8 mouse cellular contexts compared by ENCODE assay signal in genomic region chr4:155735788-155736187, GRCm38 (mm10). TPM values are rescaled to one million over a fixed set of nuclear protein-coding genes. Genes with fewer than 3 reads are reported as not detected.
DNase-seq lines count a peak whose midpoint lies in the region; ATAC-seq and TF ChIP-seq lines count a peak whose summit lies in the region.

No protein-coding gene starts in this region.

- WGBS in lung, embryonic 15.5 days: 70% methylated on average over 5 of the region's 5 CpGs
- 70% methylated on average over 5 of the region's 5 CpGs for WGBS in embryonic facial prominence, embryonic 11.5 days
- WGBS in intestine, postnatal 0 days: 63% methylated on average over 5 of the region's 5 CpGs
- 53% methylated on average over 5 of the region's 5 CpGs for WGBS in olfactory bulb, adult 2 months

- peaks cover 29% of the 10 kb centered on the region for H3K36me3 ChIP-seq in lung, embryonic 15.5 days
- H3K36me3 ChIP-seq in embryonic facial prominence, embryonic 11.5 days (replicated peaks; ENCODE audit: control insufficient read depth, insufficient read depth, low read depth, low read length): no peaks in the 10 kb centered on the region; the same call in none of the 2 replicates
- peaks cover 19% of the 10 kb centered on the region for H3K36me3 ChIP-seq in intestine, postnatal 0 days (ENCODE audit: control insufficient read depth, insufficient read depth)

- no peaks in the 10 kb centered on the region for H3K9me3 ChIP-seq in lung, embryonic 15.5 days
- no peaks in the 10 kb centered on the region for H3K9me3 ChIP-seq in embryonic facial prominence, embryonic 11.5 days (replicated peaks; ENCODE audit: control insufficient read depth, low read length)
- no peaks in the 10 kb centered on the region for H3K9me3 ChIP-seq in intestine, postnatal 0 days (ENCODE audit: control insufficient read depth)

- no peak for DNase-seq in lung, postnatal 36 days
- DNase-seq in embryonic facial prominence, embryonic 11.5 days (ENCODE audit: low spot score): no peak
- no peak for DNase-seq in cerebellum, postnatal 14 days
- no peak for DNase-seq in layer of hippocampus, postnatal 25 days (ENCODE audit: extremely low spot score in 1 of 2, low spot score in 1 of 2)
- DNase-seq in layer of hippocampus, adult 11-12 months (ENCODE audit: low spot score): no peak

- no peak for ATAC-seq in lung, embryonic 15.5 days (ENCODE audit: borderline replicate concordance, extremely low read depth, low FRiP score, low TSS enrichment)
- no peak for ATAC-seq in embryonic facial prominence, embryonic 11.5 days (replicated peaks; ENCODE audit: insufficient number of reproducible peaks, low FRiP score, low TSS enrichment, low read depth)
- ATAC-seq in intestine, postnatal 0 days: no peak

- no peak for TF ChIP-seq CTCF in intestine, postnatal 0 days (IDR thresholded peaks at IDR 0.05; ENCODE audit: low read depth)
- TF ChIP-seq CTCF in olfactory bulb, adult 2 months (IDR thresholded peaks at IDR 0.05; ENCODE audit: insufficient read depth, low read depth, low read length): no peak

- H3K4me1 ChIP-seq in lung, embryonic 15.5 days: peaks cover 15% of the 10 kb centered on the region
- no peaks in the 10 kb centered on the region for H3K4me1 ChIP-seq in embryonic facial prominence, embryonic 11.5 days (ENCODE audit: control insufficient read depth, insufficient read depth, low read length)
- no peaks in the 10 kb centered on the region for H3K4me1 ChIP-seq in intestine, postnatal 0 days (replicated peaks; ENCODE audit: control insufficient read depth, insufficient read depth, low read length)
- H3K4me1 ChIP-seq in olfactory bulb, adult 2 months (ENCODE audit: control insufficient read depth, insufficient read depth, low read length): peaks cover 22% of the 10 kb centered on the region

- H3K4me2 ChIP-seq in lung, embryonic 15.5 days: peak overlapping the region; percentile 87
- H3K4me2 ChIP-seq in embryonic facial prominence, embryonic 11.5 days (ENCODE audit: low read depth, low read length): peak overlapping the region; percentile 95
- H3K4me2 ChIP-seq in intestine, postnatal 0 days (replicated peaks; ENCODE audit: low read depth): peak overlapping the region; percentile 96

- no peak overlapping the region for H3K27ac ChIP-seq in lung, embryonic 15.5 days
- H3K27ac ChIP-seq in embryonic facial prominence, embryonic 11.5 days (replicated peaks; ENCODE audit: low read depth, low read length): peak overlapping the region; percentile 85; the same call in 1 of the 2 replicates
- no peak overlapping the region for H3K27ac ChIP-seq in intestine, postnatal 0 days (ENCODE audit: low read depth, low read length)
- H3K27ac ChIP-seq in olfactory bulb, adult 2 months (ENCODE audit: insufficient read depth, low read depth, low read length): no peak overlapping the region

- peak overlapping the region; percentile 69 for H3K9ac ChIP-seq in lung, embryonic 15.5 days
- H3K9ac ChIP-seq in embryonic facial prominence, embryonic 11.5 days (replicated peaks; ENCODE audit: low read length): peak overlapping the region; percentile 85
- H3K9ac ChIP-seq in intestine, postnatal 0 days (ENCODE audit: low read depth, low read length): 0 out of 2 replicates have a peak overlapping the region, but pooled peaks have one; percentile 71

- no peak for TF ChIP-seq POLR2A in olfactory bulb, adult 2 months (IDR thresholded peaks at IDR 0.05; ENCODE audit: insufficient read depth, low read depth, low read length)

- peak overlapping the region; percentile 90 for H3K4me3 ChIP-seq in lung, embryonic 15.5 days
- peak overlapping the region; percentile 78 for H3K4me3 ChIP-seq in embryonic facial prominence, embryonic 11.5 days (ENCODE audit: low read depth, low read length)
- H3K4me3 ChIP-seq in intestine, postnatal 0 days (ENCODE audit: low read depth, low read length): peak overlapping the region; percentile 76
- H3K4me3 ChIP-seq in olfactory bulb, adult 2 months (ENCODE audit: insufficient read depth, low read depth, low read length): peak overlapping the region; percentile 80

- H3K27me3 ChIP-seq in lung, embryonic 15.5 days: no peaks in the 10 kb centered on the region
- no peaks in the 10 kb centered on the region for H3K27me3 ChIP-seq in embryonic facial prominence, embryonic 11.5 days (ENCODE audit: control insufficient read depth, insufficient read depth, low read length)
- no peaks in the 10 kb centered on the region for H3K27me3 ChIP-seq in intestine, postnatal 0 days (replicated peaks; ENCODE audit: control insufficient read depth, insufficient read depth, low read length)

RNA-seq across cellular contexts. Expression of gene Tmem240, which starts 1.2 kb away (rescaled TPM):
- 0.44 and 0.59 TPM in 2 replicates for polyA plus RNA-seq in lung, embryonic 15.5 days (2015; fragmentation: Nextera tagmentation; extraction: Ambion mirVana)
- 0.56 and 0.70 TPM in 2 replicates for polyA plus RNA-seq in embryonic facial prominence, embryonic 11.5 days (2014; fragmentation: Nextera tagmentation; extraction: Ambion mirVana)
- polyA plus RNA-seq in intestine, postnatal 0 days (2015; fragmentation: Nextera tagmentation; extraction: Ambion mirVana): 0.13 and 0.24 TPM in 2 replicates
- not detected in 2 replicates for polyA plus RNA-seq in olfactory bulb, adult 2 months (2012; ENCODE audit: insufficient read depth, insufficient read length, low replicate concordance, missing spikeins)
- 10 to 100 TPM; 38.0 to 39.7 TPM for total RNA-seq in layer of hippocampus, postnatal 25 days (2021)

RNA-seq across cellular contexts. Expression of gene Atad3a, which starts 25.1 kb away (rescaled TPM):
- 84.7 and 90.0 TPM in 2 replicates for polyA plus RNA-seq in lung, embryonic 15.5 days (2015; fragmentation: Nextera tagmentation; extraction: Ambion mirVana)
- 79.0 and 87.2 TPM in 2 replicates for polyA plus RNA-seq in embryonic facial prominence, embryonic 11.5 days (2014; fragmentation: Nextera tagmentation; extraction: Ambion mirVana)
- polyA plus RNA-seq in intestine, postnatal 0 days (2015; fragmentation: Nextera tagmentation; extraction: Ambion mirVana): 39.6 and 40.4 TPM in 2 replicates
- not detected in 2 replicates for polyA plus RNA-seq in olfactory bulb, adult 2 months (2012; ENCODE audit: insufficient read depth, insufficient read length, low replicate concordance, missing spikeins)
- total RNA-seq in layer of hippocampus, postnatal 25 days (2021): 10 to 100 TPM; 47.5 to 56.3 TPM

RNA-seq across cellular contexts. Expression of gene Ssu72, which starts 31.2 kb away (rescaled TPM):
- 147 and 150 TPM in 2 replicates for polyA plus RNA-seq in lung, embryonic 15.5 days (2015; fragmentation: Nextera tagmentation; extraction: Ambion mirVana)
- polyA plus RNA-seq in embryonic facial prominence, embryonic 11.5 days (2014; fragmentation: Nextera tagmentation; extraction: Ambion mirVana): 147 and 151 TPM in 2 replicates
- 167 and 171 TPM in 2 replicates for polyA plus RNA-seq in intestine, postnatal 0 days (2015; fragmentation: Nextera tagmentation; extraction: Ambion mirVana)
- polyA plus RNA-seq in olfactory bulb, adult 2 months (2012; ENCODE audit: insufficient read depth, insufficient read length, low replicate concordance, missing spikeins): not detected in 2 replicates
- 10 to 100 TPM; 78.8 to 84.0 TPM for total RNA-seq in layer of hippocampus, postnatal 25 days (2021)

RNA-seq across cellular contexts. Expression of gene Vwa1, which starts 38.7 kb away (rescaled TPM):
- polyA plus RNA-seq in lung, embryonic 15.5 days (2015; fragmentation: Nextera tagmentation; extraction: Ambion mirVana): 10.5 and 11.0 TPM in 2 replicates
- polyA plus RNA-seq in embryonic facial prominence, embryonic 11.5 days (2014; fragmentation: Nextera tagmentation; extraction: Ambion mirVana): 4.7 and 5.9 TPM in 2 replicates
- 17.4 and 17.8 TPM in 2 replicates for polyA plus RNA-seq in intestine, postnatal 0 days (2015; fragmentation: Nextera tagmentation; extraction: Ambion mirVana)
- not detected in 2 replicates for polyA plus RNA-seq in olfactory bulb, adult 2 months (2012; ENCODE audit: insufficient read depth, insufficient read length, low replicate concordance, missing spikeins)
- total RNA-seq in layer of hippocampus, postnatal 25 days (2021): 10 to 100 TPM in 1 of 2 experiments, 1 to 10 TPM in 1; 9.7 to 10.3 TPM

RNA-seq across cellular contexts. Expression of gene Fndc10, which starts 41.6 kb away (rescaled TPM):
- 4.3 and 4.9 TPM in 2 replicates for polyA plus RNA-seq in lung, embryonic 15.5 days (2015; fragmentation: Nextera tagmentation; extraction: Ambion mirVana)
- polyA plus RNA-seq in embryonic facial prominence, embryonic 11.5 days (2014; fragmentation: Nextera tagmentation; extraction: Ambion mirVana): 2.1 TPM in 2 replicates
- polyA plus RNA-seq in intestine, postnatal 0 days (2015; fragmentation: Nextera tagmentation; extraction: Ambion mirVana): 5.5 and 6.2 TPM in 2 replicates
- not detected in 2 replicates for polyA plus RNA-seq in olfactory bulb, adult 2 months (2012; ENCODE audit: insufficient read depth, insufficient read length, low replicate concordance, missing spikeins)
- total RNA-seq in layer of hippocampus, postnatal 25 days (2021): 10 to 100 TPM; 23.9 to 27.5 TPM

Comparison
In these comparisons a context has a peak if more than half of its experiments do, and no peak if none do; other contexts are left out.
1. RNA of gene Atad3a, which starts 25.1 kb away (polyA plus RNA-seq): 84.7 to 90.0 TPM in lung, embryonic 15.5 days, 79.0 to 87.2 TPM in embryonic facial prominence, embryonic 11.5 days and 39.6 to 40.4 TPM in intestine, postnatal 0 days; not detected in olfactory bulb, adult 2 months; every median in the first group is over 10 times any median in the second.
2. Peak in every context shown above with its lines, with median percentiles within 50 percentile points of each other: H3K4me2 ChIP-seq, H3K4me3 ChIP-seq and H3K9ac ChIP-seq.